Mouse (Mus musculus) spleen, adult 18-20 months (tissue): ENCODE results near the gene Plcb4.

Experiments
- DNase-seq, 2 experiments: peaks; one replicate each; pipeline ENCODE4 v3.0.0; 2022; ENCODE audit warnings: mixed read lengths in 2 of 2

Plcb4 gene

DNA sequence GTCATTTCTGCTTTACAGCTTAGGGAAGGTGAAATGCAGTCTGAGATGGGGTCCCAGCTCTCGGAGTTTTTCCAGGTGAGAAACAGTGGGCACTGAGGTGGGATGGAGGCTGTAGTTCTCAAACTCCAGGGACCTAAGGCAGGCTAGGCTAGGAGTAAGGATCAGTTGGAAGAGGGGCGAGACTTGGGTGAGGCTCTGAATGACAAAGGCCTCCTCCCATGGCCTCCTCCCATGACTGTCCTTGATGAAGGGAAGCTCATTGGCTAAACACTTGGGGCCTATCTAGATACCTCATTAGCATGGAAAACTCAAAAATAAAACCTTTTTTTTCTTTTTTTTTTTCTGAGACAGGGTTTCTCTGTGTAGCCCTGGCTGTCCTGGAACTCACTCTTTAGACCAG, 198.0 kb downstream of the Plcb4 start:
- no peak for DNase-seq

GRCm38 (mm10) chr2:135861531-135862488, 203.0 kb downstream of the Plcb4 start:
- DNase-seq = no peak

GRCm38 (mm10) chr2:135862489-135863390, 203.9 kb downstream of the Plcb4 start:
- DNase-seq = no peak

- no peak for DNase-seq
These were observed 204.7 kb downstream of the Plcb4 start for GRCm38 (mm10) chr2:135863391-135864076.

GRCm38 (mm10) chr2:135866421-135866820, 207.6 kb downstream of the Plcb4 start:
- DNase-seq = no peak

DNA sequence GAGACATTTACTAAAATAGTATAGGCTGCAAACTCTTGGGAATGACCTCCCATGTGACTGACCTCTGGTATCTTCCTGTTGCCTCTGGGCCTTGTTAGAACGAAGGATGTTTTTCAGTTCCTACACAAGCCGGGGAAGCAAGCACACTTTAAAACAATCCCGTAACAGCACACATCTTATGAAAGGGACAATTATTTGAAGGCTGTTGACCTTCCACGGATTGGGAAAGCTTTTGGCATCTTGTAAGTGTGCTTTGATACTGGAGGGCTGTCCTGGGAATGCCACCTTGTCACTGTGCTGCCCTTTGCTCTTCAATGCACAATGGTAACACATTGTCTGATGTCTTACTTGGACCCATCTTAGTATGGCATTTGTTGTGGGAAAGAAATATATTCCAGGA, 208.0 kb downstream of the Plcb4 start:
- DNase-seq = no peak

- no peak for DNase-seq
These were observed 210.8 kb downstream of the Plcb4 start for GRCm38 (mm10) chr2:135869637-135870036.

DNA sequence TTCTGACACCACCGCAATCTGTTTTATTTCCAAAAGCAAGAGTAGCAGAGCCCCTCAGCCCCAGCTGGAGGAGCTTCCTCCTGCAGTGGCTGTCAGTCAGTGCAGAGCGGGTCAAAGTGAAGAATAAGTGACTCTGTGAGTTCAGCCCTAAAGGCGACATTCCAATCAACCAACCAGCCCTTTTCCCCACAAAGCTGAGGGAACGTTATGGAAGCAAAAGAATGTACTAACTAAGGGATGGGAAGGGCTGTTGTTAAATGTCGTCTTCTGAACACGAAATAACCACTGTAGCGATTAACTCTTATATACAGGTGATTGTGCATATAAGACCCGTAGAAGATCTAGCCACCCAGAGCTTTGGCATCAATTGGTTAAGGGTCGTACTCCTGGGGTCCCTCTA, 214.3 kb downstream of the Plcb4 start:
- DNase-seq = no peak

DNA sequence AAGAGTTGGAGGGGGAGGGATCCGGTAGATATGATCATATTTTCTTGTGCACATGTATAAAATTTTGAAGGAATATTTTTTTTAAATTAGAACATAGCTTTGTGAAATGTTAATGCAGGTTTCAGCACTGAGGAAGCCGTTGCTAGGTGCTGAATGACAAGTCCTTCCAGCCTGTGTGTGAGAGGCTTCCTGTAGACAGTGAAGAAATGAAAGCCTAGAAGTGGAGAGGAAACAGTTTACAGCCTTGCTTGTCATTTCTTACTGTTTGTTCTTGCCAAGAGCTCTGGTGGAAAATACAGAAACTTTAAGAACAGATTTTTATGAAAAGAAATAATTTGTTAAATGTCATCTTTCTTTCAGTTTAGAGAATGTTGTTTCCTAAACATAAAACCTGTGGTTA, 214.9 kb downstream of the Plcb4 start:
- DNase-seq = no peak

- no peak for DNase-seq
These were observed 216.7 kb downstream of the Plcb4 start for GRCm38 (mm10) chr2:135875549-135875948.

DNA sequence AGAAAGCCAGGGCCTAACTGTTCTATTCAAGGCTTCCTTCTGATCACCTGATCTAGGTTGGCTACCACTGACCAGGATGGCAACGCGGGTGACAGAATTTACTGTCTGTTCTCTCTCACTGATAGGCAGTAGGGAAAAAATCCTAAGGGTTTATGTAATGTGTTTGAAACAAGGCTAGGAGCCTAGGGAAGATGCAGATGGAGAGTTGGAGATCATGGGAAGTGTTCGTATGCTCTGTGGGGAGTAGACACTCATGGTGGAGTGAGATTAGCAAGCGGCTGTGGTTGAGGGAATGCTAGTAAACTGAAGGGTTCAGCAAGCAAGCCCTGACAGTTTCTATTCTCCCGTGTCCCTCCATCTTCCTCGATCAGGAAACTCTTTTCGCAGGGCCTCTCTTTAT, 220.5 kb downstream of the Plcb4 start:
- no peak for DNase-seq

DNA sequence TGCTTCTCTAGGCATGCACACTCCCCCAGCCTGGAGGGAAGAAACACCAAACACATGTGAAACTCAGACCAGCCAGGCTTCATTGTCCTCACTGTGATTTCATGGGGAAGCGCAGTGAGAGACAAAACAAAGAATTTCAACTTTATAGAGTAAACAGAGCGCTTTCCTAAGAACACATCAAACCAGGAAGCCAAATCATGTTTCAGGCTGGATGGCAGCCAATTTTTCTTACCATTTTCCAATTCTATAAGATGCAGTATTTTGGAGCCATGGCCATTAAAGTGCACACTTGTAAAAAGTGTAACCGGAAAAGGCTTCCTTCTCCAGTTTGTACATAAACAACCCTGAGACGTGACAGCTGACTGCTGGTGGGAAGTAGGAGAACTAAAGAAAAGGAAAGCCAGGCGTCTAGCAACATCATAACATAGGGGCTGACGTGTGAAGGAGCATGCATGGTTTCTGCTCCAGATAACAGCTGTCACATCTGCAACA, 221.5 kb downstream of the Plcb4 start:
- no peak for DNase-seq

GRCm38 (mm10) chr2:135883359-135883758, 224.5 kb downstream of the Plcb4 start:
- no peak for DNase-seq

DNA sequence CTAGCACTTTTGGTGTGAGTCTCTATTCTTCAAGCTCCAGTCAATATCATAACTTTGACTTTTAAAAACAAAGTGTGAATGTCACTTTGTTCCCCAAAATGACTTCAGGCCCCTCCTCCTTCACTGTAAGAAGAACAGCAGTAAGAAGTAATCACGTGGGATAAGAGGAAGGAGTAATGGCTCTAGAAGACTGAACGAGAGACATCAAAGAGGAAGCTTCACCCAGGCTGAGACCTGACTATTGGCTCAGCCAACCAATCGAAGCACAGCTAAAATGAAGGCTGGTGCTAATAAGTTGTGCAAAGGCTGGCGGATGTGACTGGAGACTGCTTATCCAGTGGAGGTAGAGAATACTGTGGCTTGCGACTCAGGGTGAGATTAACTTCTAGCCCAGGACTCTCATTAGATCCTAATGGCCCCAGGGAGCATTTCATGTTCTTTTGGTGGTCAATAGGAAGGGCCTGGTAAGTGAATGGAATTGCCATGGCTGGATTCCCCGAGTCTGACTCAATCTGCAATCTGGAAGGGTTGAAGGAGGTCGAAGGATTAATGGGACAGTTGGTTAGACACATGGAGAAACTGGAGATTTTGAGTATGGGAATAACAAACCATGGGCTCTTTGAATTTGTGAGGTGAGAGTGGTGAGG, 225.8 kb downstream of the Plcb4 start:
- no peak for DNase-seq

- DNase-seq = no peak
These were observed 226.8 kb downstream of the Plcb4 start for GRCm38 (mm10) chr2:135885607-135886006.

- DNase-seq = no peak
These were observed 227.4 kb downstream of the Plcb4 start for GRCm38 (mm10) chr2:135886081-135886679.

- DNase-seq = no peak
These were observed 229.0 kb downstream of the Plcb4 start for GRCm38 (mm10) chr2:135887805-135888204.

DNA sequence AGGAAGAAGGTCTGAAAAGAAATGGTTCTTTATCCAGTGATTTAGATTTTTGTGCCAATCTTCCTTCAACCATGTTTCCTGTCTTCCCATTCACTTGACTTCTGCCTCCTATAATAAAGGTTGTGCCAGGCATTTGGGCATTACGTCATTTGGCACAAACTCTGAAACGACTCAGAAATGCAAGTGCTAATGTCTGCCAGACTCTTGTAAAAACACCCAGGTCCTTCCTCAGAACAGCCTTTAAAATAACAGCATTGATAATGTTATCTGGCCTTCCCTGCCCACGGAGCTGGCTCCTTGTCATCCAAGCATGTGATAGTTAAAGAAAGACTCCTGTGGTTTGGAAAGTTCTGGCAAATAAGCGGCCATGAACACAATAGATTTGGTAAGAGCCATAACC, 229.4 kb downstream of the Plcb4 start:
- no peak for DNase-seq

DNA sequence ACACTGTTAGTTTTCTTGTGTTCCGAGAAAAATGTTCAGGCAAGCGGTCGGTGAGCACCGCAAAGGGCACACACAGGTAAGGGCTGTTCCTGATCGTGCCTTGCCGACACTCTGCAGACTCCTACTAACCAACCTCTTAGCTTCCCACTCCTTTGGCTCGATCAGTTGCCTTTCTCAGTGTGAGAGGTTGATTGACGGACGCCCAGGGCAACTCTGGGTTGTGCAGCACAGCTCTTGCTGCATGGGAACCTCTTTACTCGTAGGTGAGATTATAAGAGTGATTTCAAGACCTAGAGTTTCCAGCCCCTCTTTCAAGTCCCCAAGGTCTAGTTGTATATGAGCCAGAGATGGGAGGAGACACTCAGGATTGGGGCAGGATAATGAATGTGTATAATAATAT, 230.0 kb downstream of the Plcb4 start:
- DNase-seq = no peak

- no peak for DNase-seq
These were observed 231.3 kb downstream of the Plcb4 start for GRCm38 (mm10) chr2:135890083-135890482.

DNA sequence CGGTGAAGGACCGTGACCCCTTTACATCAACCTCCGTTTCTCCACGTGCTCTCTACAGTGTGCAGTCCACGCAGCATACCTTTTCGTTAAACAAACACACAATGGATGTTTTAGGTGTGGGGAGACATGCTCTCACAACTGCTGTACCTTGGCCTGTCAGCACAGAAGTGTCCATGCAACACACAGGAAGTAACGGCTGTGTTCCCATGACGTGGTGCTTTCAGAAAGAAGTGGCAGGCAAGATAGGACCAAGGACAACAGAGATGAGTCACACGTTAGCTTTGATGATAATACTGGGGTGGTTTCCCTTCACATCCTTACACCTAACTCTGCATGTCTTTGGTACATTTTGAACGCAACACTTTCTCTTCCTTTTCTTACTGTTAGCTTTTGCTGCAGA, 232.3 kb downstream of the Plcb4 start:
- DNase-seq = no peak

DNA sequence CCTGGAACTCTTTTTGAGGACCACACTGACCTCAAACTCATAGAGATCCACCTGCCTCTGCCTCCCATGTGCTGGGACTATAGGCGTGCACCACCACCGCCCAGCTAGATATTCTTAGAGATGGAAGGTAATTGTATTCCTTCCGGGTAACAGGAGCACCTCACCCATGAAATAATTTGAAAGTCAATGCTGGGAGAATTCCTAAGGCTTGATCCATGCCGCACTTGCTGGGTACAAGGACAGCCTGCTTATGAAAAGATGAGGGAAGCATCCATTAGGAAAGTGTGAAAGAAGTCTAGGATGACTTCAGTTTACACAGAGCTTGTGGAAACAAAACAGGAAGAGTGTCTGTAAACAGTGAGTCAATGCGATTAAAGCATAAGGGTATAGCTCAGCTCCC, 232.9 kb downstream of the Plcb4 start:
- no peak for DNase-seq
